8 mouse cellular contexts compared by ENCODE assay signal in the genomic region with DNA sequence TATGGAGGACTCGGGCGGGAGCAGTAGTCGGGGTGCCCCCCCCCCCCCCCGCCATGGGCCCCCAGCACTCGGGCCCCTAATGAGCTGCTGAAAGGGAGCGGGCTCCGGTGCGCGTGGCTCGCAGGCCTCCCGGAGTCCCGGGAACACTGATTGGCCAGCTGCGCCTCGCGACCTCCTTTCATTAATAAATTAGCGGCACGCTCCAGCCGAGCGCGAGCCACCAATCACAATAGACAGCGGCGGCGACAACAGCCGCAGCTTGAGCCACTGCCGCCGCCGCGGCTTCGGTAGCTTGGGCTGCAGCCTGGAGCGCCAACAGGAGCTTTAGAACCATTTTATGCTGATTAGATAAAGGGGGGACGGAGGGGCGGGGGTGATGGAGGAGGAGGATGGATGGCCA. TPM values are rescaled to one million over a fixed set of nuclear protein-coding genes. Genes with fewer than 3 reads are reported as not detected.
DNase-seq lines count a peak whose midpoint lies in the region; ATAC-seq and TF ChIP-seq lines count a peak whose summit lies in the region.

No protein-coding gene starts in this region.

- intact Hi-C loops in heart, postnatal 36 days (cut with DNase I) = loop anchor here (5.0 kb wide), 1 partner anchor 265 kb away; a partner anchor contains a TSS

- H3K4me3 ChIP-seq in lung, embryonic 14.5 days (ENCODE audit: low read depth, low read length) = peak overlapping the region; percentile 41
- H3K4me3 ChIP-seq in limb, embryonic 13.5 days = peak overlapping the region; percentile 44
- peak overlapping the region; percentile 54 for H3K4me3 ChIP-seq in neural tube, embryonic 12.5 days

- no peak overlapping the region for H3K27ac ChIP-seq in lung, embryonic 14.5 days (ENCODE audit: low read depth)
- no peak overlapping the region for H3K27ac ChIP-seq in limb, embryonic 13.5 days
- H3K27ac ChIP-seq in neural tube, embryonic 12.5 days = no peak overlapping the region; the same call in 1 of the 2 replicates

- H3K27me3 ChIP-seq in lung, embryonic 14.5 days (ENCODE audit: insufficient read depth, low read length) = peaks cover 95% of the 10 kb centered on the region
- peaks cover 95% of the 10 kb centered on the region for H3K27me3 ChIP-seq in limb, embryonic 13.5 days
- H3K27me3 ChIP-seq in neural tube, embryonic 12.5 days (replicated peaks) = peaks cover 74% of the 10 kb centered on the region

- TF ChIP-seq CTCF in lung, embryonic 14.5 days (IDR thresholded peaks at IDR 0.05; ENCODE audit: low read depth) = no peak

- peak; percentile 68 for DNase-seq in lung, embryonic 14.5 days
- DNase-seq in lung, postnatal 10 days = no peak
- DNase-seq in embryo, embryonic 10 days (ENCODE audit: low spot score) = peak; percentile 89
- DNase-seq in heart, postnatal 36 days = peak; percentile 19 to 25
- DNase-seq in spleen, postnatal 14 days (ENCODE audit: low spot score in 2 of 2) = no peak
- DNase-seq in left cerebral cortex, adult 18-20 months (ENCODE audit: low spot score in 2 of 2) = no peak

- WGBS in lung, embryonic 14.5 days = under 1% methylated on average over 30 of the region's 32 CpGs
- 1% methylated on average over 28 of the region's 32 CpGs for WGBS in limb, embryonic 13.5 days
- WGBS in neural tube, embryonic 12.5 days = under 1% methylated on average over 31 of the region's 32 CpGs

- H3K9me3 ChIP-seq in lung, embryonic 14.5 days (ENCODE audit: low read depth, low read length) = no peaks in the 10 kb centered on the region
- H3K9me3 ChIP-seq in limb, embryonic 13.5 days = no peaks in the 10 kb centered on the region
- no peaks in the 10 kb centered on the region for H3K9me3 ChIP-seq in neural tube, embryonic 12.5 days

- H3K4me2 ChIP-seq in lung, embryonic 14.5 days = peak overlapping the region; percentile 76
- H3K4me2 ChIP-seq in limb, embryonic 13.5 days (replicated peaks) = peak overlapping the region; percentile 75
- H3K4me2 ChIP-seq in neural tube, embryonic 12.5 days (replicated peaks) = peak overlapping the region; percentile 85

- H3K36me3 ChIP-seq in lung, embryonic 14.5 days (ENCODE audit: insufficient read depth) = no peaks in the 10 kb centered on the region
- no peaks in the 10 kb centered on the region for H3K36me3 ChIP-seq in limb, embryonic 13.5 days
- no peaks in the 10 kb centered on the region for H3K36me3 ChIP-seq in neural tube, embryonic 12.5 days

- no peak overlapping the region for H3K9ac ChIP-seq in lung, embryonic 14.5 days
- no peak overlapping the region for H3K9ac ChIP-seq in limb, embryonic 13.5 days
- H3K9ac ChIP-seq in neural tube, embryonic 12.5 days = peak overlapping the region; percentile 67; the same call in 1 of the 2 replicates

- H3K4me1 ChIP-seq in lung, embryonic 14.5 days (ENCODE audit: insufficient read depth) = peaks cover 13% of the 10 kb centered on the region
- H3K4me1 ChIP-seq in limb, embryonic 13.5 days = peaks cover 40% of the 10 kb centered on the region
- peaks cover 33% of the 10 kb centered on the region for H3K4me1 ChIP-seq in neural tube, embryonic 12.5 days

- peak; percentile 26; the same call in 1 of the 2 replicates for ATAC-seq in lung, embryonic 14.5 days (ENCODE audit: insufficient read depth)
- 0 out of 2 replicates have a peak, but pooled peaks have one; percentile 30 for ATAC-seq in limb, embryonic 13.5 days (ENCODE audit: low FRiP score, low read depth)
- ATAC-seq in neural tube, embryonic 12.5 days (ENCODE audit: low FRiP score, low read depth) = peak; percentile 80

RNA-seq across cellular contexts. Expression of a gene that starts 0.4 kb away (rescaled TPM):
- polyA plus RNA-seq in lung, embryonic 14.5 days (2014; fragmentation: Nextera tagmentation; extraction: Ambion mirVana) = not detected in 2 replicates
- total RNA-seq in heart, postnatal 36 days (2021) = not detected
- 0.08 TPM in 1 of 2 replicates, not detected in the other for polyA plus RNA-seq in limb, embryonic 13.5 days (2015; fragmentation: Nextera tagmentation; extraction: Ambion mirVana)
- polyA plus RNA-seq in neural tube, embryonic 12.5 days (2016; fragmentation: Nextera tagmentation; extraction: Ambion mirVana) = 49.6 and 55.8 TPM in 2 replicates
- total RNA-seq in left cerebral cortex, adult 18-20 months (2021) = not detected

Comparison
In these comparisons a context has a peak if more than half of its experiments do, and no peak if none do; other contexts are left out.
1. DNase-seq: peak in lung, embryonic 14.5 days (single experiment), embryo, embryonic 10 days (single experiment) and heart, postnatal 36 days (2 of 2); none in lung, postnatal 10 days (single experiment), spleen, postnatal 14 days (0 of 2) and left cerebral cortex, adult 18-20 months (0 of 2).
2. ATAC-seq: peak in every context shown above with its lines; median percentile 80 in neural tube, embryonic 12.5 days; 30 in limb, embryonic 13.5 days; 26 in lung, embryonic 14.5 days.
3. RNA of a gene that starts 0.4 kb away (polyA plus RNA-seq): 49.6 to 55.8 TPM in neural tube, embryonic 12.5 days; not detected in lung, embryonic 14.5 days and 0.08 TPM in limb, embryonic 13.5 days; every median in the first group is over 10 times any median in the second.
4. Peak in every context shown above with its lines, with median percentiles within 50 percentile points of each other: H3K4me2 ChIP-seq and H3K4me3 ChIP-seq.